Mouse (Mus musculus): ENCODE data around the gene Smco2. TPM values are rescaled to one million over a fixed set of nuclear protein-coding genes. Genes with fewer than 3 reads are reported as not detected.

The Smco2 gene
- total and polyA plus RNA-seq, 3 experiments = not detected

GRCm38 (mm10) chr6:146879856-146880255 lies 30.0 kb downstream of the Smco2 start:
- no peak for TF ChIP-seq MYB (IDR thresholded peaks at IDR 0.05; ENCODE audit: low read depth, low read length)
- no peak for TF ChIP-seq GATA1 (IDR thresholded peaks at IDR 0.05; ENCODE audit: low read depth, low read length)
- no peak for TF ChIP-seq NELFE (IDR thresholded peaks at IDR 0.05; ENCODE audit: low read depth, low read length)
- TF ChIP-seq MAFK (IDR thresholded peaks at IDR 0.05; ENCODE audit: borderline replicate concordance, low read depth, low read length) = no peak
- no peak for TF ChIP-seq E2F4 (IDR thresholded peaks at IDR 0.05; ENCODE audit: borderline replicate concordance, low read depth, low read length)
- TF ChIP-seq MAZ (IDR thresholded peaks at IDR 0.05; ENCODE audit: low read depth, low read length) = no peak
- TF ChIP-seq UBTF (IDR thresholded peaks at IDR 0.05; ENCODE audit: borderline replicate concordance, insufficient read depth, low read depth, low read length) = no peak
- TF ChIP-seq MXI1 (IDR thresholded peaks at IDR 0.05; ENCODE audit: low read depth, low read length) = no peak
- TF ChIP-seq USF2 (IDR thresholded peaks at IDR 0.05; ENCODE audit: borderline replicate concordance in 1 of 2, insufficient read depth in 1 of 2, low read depth in 1 of 2, low read length in 2 of 2) = no peak
- no peak for TF ChIP-seq ZNF384 (IDR thresholded peaks at IDR 0.05; ENCODE audit: low read depth, low read length)
- no peak for TF ChIP-seq USF1 (IDR thresholded peaks at IDR 0.05; ENCODE audit: low read depth, low read length)
- no peak for TF ChIP-seq JUND (IDR thresholded peaks at IDR 0.05; ENCODE audit: low read depth, low read length)
- TF ChIP-seq RAD21 (IDR thresholded peaks at IDR 0.05; ENCODE audit: low read depth, low read length) = no peak
- no peak for TF ChIP-seq BHLHE40 (IDR thresholded peaks at IDR 0.05; ENCODE audit: borderline replicate concordance, low read depth, low read length)
- peaks cover 0 to 2% of the 10 kb centered on the region in 2 experiments; a peak in 2 of 4 replicates for H3K36me3 ChIP-seq (ENCODE audit: control insufficient read depth in 1 of 2, insufficient read depth in 2 of 2, low read length in 2 of 2)
- H3K4me1 ChIP-seq (ENCODE audit: control insufficient read depth in 1 of 2, insufficient read depth in 2 of 2, low read length in 2 of 2) = peaks cover 0 to 4% of the 10 kb centered on the region in 2 experiments; a peak in 2 of 4 replicates
- DNase-seq (ENCODE audit: low read depth, low spot score) = no peak
- no peak overlapping the region for H3K27ac ChIP-seq (ENCODE audit: control insufficient read depth, low read depth, low read length)
- no peak overlapping the region for H3K9ac ChIP-seq (ENCODE audit: control insufficient read depth, low read depth, low read length, poor library complexity, severe bottlenecking)
- H3K27me3 ChIP-seq (ENCODE audit: control insufficient read depth in 1 of 2, insufficient read depth in 2 of 2, low read length in 2 of 2) = no peaks in the 10 kb centered on the region
- H3K9me3 ChIP-seq (replicated peaks; ENCODE audit: insufficient read depth, low read length) = no peaks in the 10 kb centered on the region
- H3K4me3 ChIP-seq (ENCODE audit: control insufficient read depth in 1 of 2, insufficient read depth in 1 of 2, low read depth in 2 of 2, low read length in 2 of 2) = no peak overlapping the region
- H3K79me2 ChIP-seq (ENCODE audit: control insufficient read depth, insufficient read depth, low read length, poor library complexity) = no peaks in the 10 kb centered on the region

DNA sequence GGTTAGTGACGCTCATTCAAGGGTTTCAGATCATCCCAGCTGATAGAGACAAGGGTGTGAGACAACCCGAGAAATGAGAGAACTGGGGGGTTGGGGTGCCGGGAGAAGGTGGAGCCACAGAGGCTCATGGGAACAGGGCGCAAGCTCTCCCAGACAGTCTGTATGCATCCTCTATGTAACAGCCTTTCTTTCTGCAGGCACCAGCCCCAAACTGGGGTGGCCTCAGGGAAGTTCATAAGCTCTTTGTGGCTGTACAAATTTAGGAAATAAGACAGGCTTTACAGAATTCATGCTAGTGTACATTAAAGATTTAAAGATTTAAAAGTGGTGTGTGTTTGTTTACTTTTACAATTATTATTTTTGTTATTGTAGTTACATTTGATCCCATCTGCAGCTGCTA lies 30.4 kb downstream of the Smco2 start:
- DNase-seq (ENCODE audit: low read depth, low spot score) = no peak
- no peak overlapping the region for H3K9ac ChIP-seq (ENCODE audit: control insufficient read depth, low read depth, low read length, poor library complexity, severe bottlenecking)
- H3K27me3 ChIP-seq (ENCODE audit: control insufficient read depth in 1 of 2, insufficient read depth in 2 of 2, low read length in 2 of 2) = no peaks in the 10 kb centered on the region
- peaks cover 0 to 4% of the 10 kb centered on the region in 2 experiments; a peak in 2 of 4 replicates for H3K36me3 ChIP-seq (ENCODE audit: control insufficient read depth in 1 of 2, insufficient read depth in 2 of 2, low read length in 2 of 2)
- H3K27ac ChIP-seq (ENCODE audit: control insufficient read depth, low read depth, low read length) = no peak overlapping the region
- H3K79me2 ChIP-seq (ENCODE audit: control insufficient read depth, insufficient read depth, low read length, poor library complexity) = no peaks in the 10 kb centered on the region
- no peaks in the 10 kb centered on the region for H3K9me3 ChIP-seq (replicated peaks; ENCODE audit: insufficient read depth, low read length)
- H3K4me1 ChIP-seq (ENCODE audit: control insufficient read depth in 1 of 2, insufficient read depth in 2 of 2, low read length in 2 of 2) = peaks cover 2 to 5% of the 10 kb centered on the region in 2 experiments; a peak in 3 of 4 replicates
- TF ChIP-seq MEF2A (IDR thresholded peaks at IDR 0.05; ENCODE audit: extremely low read depth, insufficient replicate concordance, low read depth, low read length, poor library complexity, severe bottlenecking) (no peak), HCFC1 (IDR thresholded peaks at IDR 0.05; ENCODE audit: low read depth, low read length) (no peak), ELF1 (IDR thresholded peaks at IDR 0.05; ENCODE audit: low read depth, low read length) (no peak), TCF12 (IDR thresholded peaks at IDR 0.05; ENCODE audit: low read depth, low read length) (no peak), MXI1 (IDR thresholded peaks at IDR 0.05; ENCODE audit: low read depth, low read length) (no peak), MAFK (IDR thresholded peaks at IDR 0.05; ENCODE audit: borderline replicate concordance, low read depth, low read length) (no peak), ZNF384 (IDR thresholded peaks at IDR 0.05; ENCODE audit: low read depth, low read length) (no peak), POLR2AphosphoS5 (IDR thresholded peaks at IDR 0.05; ENCODE audit: borderline replicate concordance, low read depth, low read length) (no peak), USF1 (IDR thresholded peaks at IDR 0.05; ENCODE audit: low read depth, low read length) (no peak), ZC3H11A (IDR thresholded peaks at IDR 0.05; ENCODE audit: low read depth, low read length) (no peak), ZKSCAN1 (IDR thresholded peaks at IDR 0.05; ENCODE audit: low read depth, low read length) (no peak), POLR2AphosphoS2 (IDR thresholded peaks at IDR 0.05; ENCODE audit: low read length) (no peak), CHD2 (IDR thresholded peaks at IDR 0.05; ENCODE audit: low read length) (no peak), JUND (IDR thresholded peaks at IDR 0.05; ENCODE audit: low read depth, low read length) (no peak)
- H3K4me3 ChIP-seq (ENCODE audit: control insufficient read depth in 1 of 2, insufficient read depth in 1 of 2, low read depth in 2 of 2, low read length in 2 of 2) = no peak overlapping the region
